Mouse (Mus musculus) adrenal gland, adult 18-20 months (tissue): ENCODE measurements around the gene Epc2. TPM values are rescaled to one million over a fixed set of nuclear protein-coding genes. Genes with fewer than 3 reads are reported as not detected.

Experiments used
- DNase-seq, 2 experiments: peaks; one replicate each; pipeline ENCODE4 v3.0.0; 2021 to 2022; ENCODE audit warnings: low spot score in 2 of 2
- total RNA-seq, 2 experiments: library from RNA; stranded (reverse); gene quantifications; 1 replicate in 1 of 2; 2 replicates in 1 of 2; pipeline ENCODE4 v1.2.3; 2021

Gene Epc2
- total RNA-seq, 2 experiments from 2014 or later: 19.7 to 27.1 TPM

- DNase-seq: no peak
These were observed 118.8 kb downstream of the Epc2 start for GRCm38 (mm10) chr2:49569862-49570777.

- no peak for DNase-seq
These were observed 119.5 kb downstream of the Epc2 start for GRCm38 (mm10) chr2:49570778-49571101.

GRCm38 (mm10) chr2:49571159-49571920, 120.1 kb downstream of the Epc2 start:
- no peak for DNase-seq

- DNase-seq: no peak
These were observed 120.9 kb downstream of the Epc2 start for GRCm38 (mm10) chr2:49572111-49572642.

- DNase-seq: no peak
These were observed 121.4 kb downstream of the Epc2 start for GRCm38 (mm10) chr2:49572684-49573083.

- DNase-seq: no peak
These were observed 122.0 kb downstream of the Epc2 start for GRCm38 (mm10) chr2:49573282-49573681.

- DNase-seq: no peak
These were observed 129.3 kb downstream of the Epc2 start for GRCm38 (mm10) chr2:49580585-49580984.

- no peak for DNase-seq
These were observed 131.3 kb downstream of the Epc2 start for GRCm38 (mm10) chr2:49582546-49582945.

GRCm38 (mm10) chr2:49583311-49583710, 132.0 kb downstream of the Epc2 start:
- no peak for DNase-seq

- DNase-seq: no peak
These were observed 139.2 kb downstream of the Epc2 start for GRCm38 (mm10) chr2:49590450-49590849.

GRCm38 (mm10) chr2:49592926-49593325, 141.6 kb downstream of the Epc2 start:
- DNase-seq: no peak

GRCm38 (mm10) chr2:49594886-49595285, 143.6 kb downstream of the Epc2 start:
- no peak for DNase-seq

GRCm38 (mm10) chr2:49596318-49596717, 145.0 kb downstream of the Epc2 start:
- DNase-seq: no peak

GRCm38 (mm10) chr2:49600021-49600681, 148.9 kb downstream of the Epc2 start:
- no peak for DNase-seq

Other genes starting within 250 kb of the Epc2 start
- 1 to 10 TPM; 6.6 to 7.3 TPM for gene Kif5c, start 167.8 kb downstream of the Epc2 start, total RNA-seq